Mouse (Mus musculus) heart, postnatal 36 days (tissue): ENCODE data around the gene Lamtor3. TPM values are rescaled to one million over a fixed set of nuclear protein-coding genes. Genes with fewer than 3 reads are reported as not detected.
A peak's percentile ranks its signal among the peaks of the same experiment; 100 is the strongest.
"Not testable (repeated sequence)": the region's sequence is repeated elsewhere in the genome, so short reads cannot be mapped to it uniquely, and the experiment has no call there.

ENCODE experiments used
- DNase-seq, 2 experiments: peaks; one replicate each; pipeline ENCODE4 v3.0.0; 2021 to 2022
- intact Hi-C: fragments of 180-260 bp; cut with DNase I; formaldehyde crosslinking; loops from one replicate; pipeline ENCODE4 v1.15.1; 2025
- total RNA-seq, 2 experiments: library from RNA; stranded (reverse); gene quantifications; 2 replicates each; pipeline ENCODE4 v1.2.3; 2021

Lamtor3 gene
- total RNA-seq = 10 to 100 TPM; 91.1 to 93.8 TPM

DNA sequence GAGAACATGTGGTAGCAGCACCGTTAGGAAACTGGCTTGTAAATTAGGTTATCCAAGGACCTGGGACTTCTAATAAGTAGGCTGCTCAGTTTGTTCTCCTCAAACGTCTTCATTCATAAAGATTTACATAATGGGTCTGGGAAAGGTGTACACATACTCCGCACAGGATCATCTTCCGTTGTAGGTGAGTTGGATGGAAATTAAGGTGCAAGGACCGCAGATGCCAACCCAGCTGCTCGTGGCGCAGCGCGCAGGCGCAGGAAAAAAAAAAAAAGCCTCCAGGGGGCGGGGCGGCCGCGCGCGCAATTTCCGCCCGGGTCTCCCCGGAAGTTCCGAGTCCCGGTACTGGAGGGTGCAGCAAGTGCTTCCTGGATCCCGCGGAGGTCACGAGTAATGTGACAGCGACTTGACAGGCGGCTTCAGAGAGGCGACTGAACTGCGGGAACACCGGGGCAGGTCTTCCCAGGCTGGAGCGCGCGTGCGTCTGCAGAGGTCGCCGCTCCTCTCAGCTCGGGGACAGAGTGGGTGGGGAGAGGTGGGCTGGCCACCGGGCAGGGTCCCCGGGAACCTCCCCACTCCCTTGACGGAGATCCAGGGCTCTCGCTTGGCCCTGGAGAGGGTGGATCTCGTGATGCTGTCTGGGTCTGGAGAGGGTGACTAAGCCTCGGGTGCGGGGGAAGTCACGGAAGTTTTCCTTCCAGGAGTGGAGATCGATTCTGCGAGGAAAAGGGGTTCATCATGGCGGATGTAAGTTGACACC lies at the start of gene Lamtor3:
TSS of gene Lamtor3 (plus strand) at position 335 of the 760 bp plus-strand sequence.
- intact Hi-C loops = loop anchor here (1.0 to 10.0 kb wide), 3 partner anchors 51 to 526 kb away; partner anchors contain the start of genes Adh5, Dnajb14 and Mttp
- peak; percentile 83 to 86 for DNase-seq

GRCm38 (mm10) chr3:137869395-137869794 lies 48.9 kb upstream of the Lamtor3 start:
- intact Hi-C loops = loop anchor here (5.0 kb wide), 2 partner anchors 198 to 573 kb away; partner anchors contain the start of genes 1110002E22Rik, Adh5 and Gm5105
- DNase-seq = no peak

- intact Hi-C loops = no loop called here
- DNase-seq = no peak
Observed at GRCm38 (mm10) chr3:137879313-137879712, 39.0 kb upstream of the Lamtor3 start.

GRCm38 (mm10) chr3:137880109-137880748 lies 38.1 kb upstream of the Lamtor3 start:
- no peak for DNase-seq

DNA sequence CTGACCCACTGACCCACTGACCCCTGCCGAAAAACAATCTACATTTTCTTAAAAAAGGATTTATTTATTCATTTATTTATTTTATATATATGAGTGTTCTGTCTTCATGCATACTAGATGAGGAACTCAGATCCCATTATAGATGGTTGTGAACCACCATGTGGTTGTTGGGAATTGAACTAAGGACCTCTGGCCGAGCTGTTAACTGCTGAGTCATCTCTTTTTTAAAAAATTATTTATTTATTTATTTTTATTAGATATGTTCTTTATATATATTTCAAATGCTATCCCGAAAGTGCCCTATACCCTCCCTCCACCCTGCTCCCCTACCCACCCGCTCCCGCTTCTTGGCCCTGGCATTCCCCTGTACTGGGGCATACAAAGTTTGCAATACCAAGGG lies 37.2 kb upstream of the Lamtor3 start:
- intact Hi-C loops = no loop called here
- DNase-seq = no peak

More at GRCm38 (mm10) chr3:137880109-137880748, 38.1 kb upstream of the Lamtor3 start:
- intact Hi-C loops = no loop called here

- intact Hi-C loops = no loop called here
- DNase-seq = no peak
Observed at GRCm38 (mm10) chr3:137887961-137888360, 30.3 kb upstream of the Lamtor3 start.

DNA sequence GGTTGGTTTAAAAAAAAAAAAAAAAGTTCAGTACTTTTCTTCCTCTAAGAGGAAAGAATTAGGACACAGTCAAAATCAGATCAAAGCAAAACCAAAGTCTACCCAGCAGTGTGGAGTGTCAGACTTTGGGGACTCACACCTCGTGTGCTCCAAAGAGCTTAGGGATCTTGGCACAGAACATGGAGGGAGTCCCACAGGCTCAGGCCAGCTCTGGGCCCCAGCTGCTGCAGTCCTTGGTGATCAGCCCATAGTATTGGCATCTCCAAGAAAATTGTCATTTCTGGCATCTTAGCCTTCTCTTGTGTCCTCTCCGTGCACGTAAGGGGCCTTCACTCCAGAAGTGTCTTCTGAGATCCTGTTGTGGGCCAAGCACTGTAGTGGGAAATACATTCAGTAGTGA lies 27.2 kb upstream of the Lamtor3 start:
- no peak for DNase-seq
- intact Hi-C loops = loop anchor here (10.0 kb wide), 1 partner anchor 116 kb away; no protein-coding TSS in a partner anchor

GRCm38 (mm10) chr3:137892118-137892517 lies 26.2 kb upstream of the Lamtor3 start:
- DNase-seq = no peak
- intact Hi-C loops = loop anchor here (10.0 kb wide), 1 partner anchor 117 kb away; no protein-coding TSS in a partner anchor

DNA sequence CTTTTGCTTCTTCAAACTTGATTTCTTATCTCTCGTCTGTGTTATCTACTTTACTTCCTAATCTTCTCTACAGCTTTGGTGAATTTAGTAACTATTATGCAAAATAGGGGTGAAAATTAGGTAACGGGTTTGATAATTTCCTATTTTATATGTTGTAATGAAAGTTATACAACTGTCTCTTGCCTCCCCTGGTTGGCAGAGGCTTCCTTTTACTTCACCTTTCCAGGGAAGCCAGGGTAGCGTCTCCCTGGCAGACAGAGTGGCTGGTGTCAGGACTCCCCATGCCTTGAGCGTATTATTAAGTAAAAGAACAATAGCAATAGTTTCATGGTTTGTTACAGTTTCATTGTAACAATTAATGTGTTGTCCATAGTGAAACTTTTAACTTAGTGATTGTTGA lies 24.5 kb upstream of the Lamtor3 start:
- no peak for DNase-seq
- intact Hi-C loops = loop anchor here (10.0 kb wide), 1 partner anchor 119 kb away; no protein-coding TSS in a partner anchor

DNA sequence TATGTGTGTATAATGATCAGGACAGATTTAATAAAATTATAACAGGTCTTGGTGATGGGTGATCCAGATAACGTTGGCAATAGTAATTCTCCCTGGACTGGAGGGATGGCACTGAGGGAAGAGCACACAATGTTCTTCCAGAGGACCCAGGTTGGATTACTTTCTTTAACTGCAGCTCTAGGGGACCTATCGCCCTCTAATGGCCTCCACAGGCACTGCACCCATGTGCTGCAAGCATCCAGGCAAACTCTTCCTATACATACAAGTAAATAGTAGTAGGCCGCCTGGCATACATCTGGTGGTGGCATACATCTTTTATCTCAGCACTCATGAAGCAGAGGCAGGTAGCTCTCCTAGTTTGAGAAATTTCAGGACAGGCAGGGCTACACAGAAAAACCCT lies 23.1 kb upstream of the Lamtor3 start:
- intact Hi-C loops = loop anchor here (10.0 kb wide), 1 partner anchor 120 kb away; no protein-coding TSS in a partner anchor
- no peak for DNase-seq

- DNase-seq = no peak
- intact Hi-C loops = loop anchor here (10.0 kb wide), 1 partner anchor 122 kb away; no protein-coding TSS in a partner anchor
Observed at GRCm38 (mm10) chr3:137896386-137896785, 21.9 kb upstream of the Lamtor3 start.

DNA sequence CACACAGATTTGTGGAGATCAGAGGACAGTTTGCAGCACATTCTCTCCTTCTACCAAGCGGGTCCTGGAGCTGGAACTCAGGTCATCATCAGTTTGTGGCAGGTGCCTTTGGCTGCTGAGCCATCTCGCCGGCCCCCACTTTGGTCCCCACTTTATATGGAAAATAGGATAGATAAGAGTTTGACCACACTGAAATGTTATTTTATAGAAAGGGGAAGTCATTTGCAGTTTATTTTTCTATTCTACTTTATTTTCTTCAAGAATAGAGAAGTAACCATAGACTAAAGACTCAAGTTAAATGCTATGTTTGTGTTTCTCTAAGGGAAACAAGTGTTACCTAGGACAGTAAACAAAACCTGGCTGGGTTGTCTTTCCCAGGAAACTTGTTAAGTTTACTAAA lies 21.4 kb upstream of the Lamtor3 start:
- intact Hi-C loops = loop anchor here (10.0 kb wide), 1 partner anchor 122 kb away; no protein-coding TSS in a partner anchor
- DNase-seq = no peak

DNA sequence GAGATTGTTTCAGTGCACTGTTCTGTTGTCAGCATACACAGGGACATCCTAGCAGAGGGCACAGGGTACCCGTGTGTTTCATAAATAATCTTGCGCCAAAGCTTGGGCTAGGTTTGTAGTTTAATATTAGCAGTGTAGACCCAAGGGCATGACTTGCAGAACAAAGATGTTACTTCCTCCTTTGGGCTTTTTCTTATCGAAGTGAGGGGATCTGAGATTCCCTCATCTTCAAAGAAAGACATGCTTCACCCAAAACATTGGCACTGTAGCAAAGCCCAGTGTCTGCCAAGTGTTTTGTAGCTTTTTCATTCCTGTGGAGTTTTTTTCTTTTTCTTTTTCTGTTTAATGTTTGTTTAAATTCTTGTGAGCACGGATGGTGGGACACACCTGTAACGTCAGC lies 20.6 kb upstream of the Lamtor3 start:
- intact Hi-C loops = loop anchor here (10.0 kb wide), 1 partner anchor 123 kb away; no protein-coding TSS in a partner anchor
- DNase-seq = no peak

GRCm38 (mm10) chr3:137900149-137900548 lies 18.2 kb upstream of the Lamtor3 start:
- no peak for DNase-seq
- intact Hi-C loops = no loop called here

GRCm38 (mm10) chr3:137913093-137913492 lies 5.2 kb upstream of the Lamtor3 start:
- intact Hi-C loops = loop anchor here (10.0 kb wide), 1 partner anchor 532 kb away; the partner anchor contains the start of gene Adh5
- DNase-seq = no peak

DNA sequence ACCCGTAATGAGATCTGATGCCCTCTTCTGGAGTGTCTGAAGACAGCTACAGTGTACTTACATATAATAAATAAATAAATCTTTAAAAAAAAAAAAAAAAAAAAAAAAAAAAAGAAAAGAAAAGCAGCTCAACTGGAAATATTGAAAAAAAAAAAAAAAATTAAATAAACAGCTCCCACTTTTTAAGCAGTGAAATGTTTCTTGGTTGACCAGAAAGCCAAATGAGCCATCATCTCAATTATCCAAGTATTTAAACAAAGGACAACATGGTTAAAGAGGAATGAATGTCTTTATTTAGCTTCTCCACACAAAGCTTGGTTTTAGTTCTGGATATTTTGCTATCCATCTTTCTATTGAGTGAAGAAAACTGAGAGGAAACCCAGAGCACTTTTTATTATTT lies 3.7 kb upstream of the Lamtor3 start:
- intact Hi-C loops = loop anchor here (10.0 kb wide), 1 partner anchor 530 kb away; the partner anchor contains the start of gene Adh5
- DNase-seq = not testable (repeated sequence)

DNA sequence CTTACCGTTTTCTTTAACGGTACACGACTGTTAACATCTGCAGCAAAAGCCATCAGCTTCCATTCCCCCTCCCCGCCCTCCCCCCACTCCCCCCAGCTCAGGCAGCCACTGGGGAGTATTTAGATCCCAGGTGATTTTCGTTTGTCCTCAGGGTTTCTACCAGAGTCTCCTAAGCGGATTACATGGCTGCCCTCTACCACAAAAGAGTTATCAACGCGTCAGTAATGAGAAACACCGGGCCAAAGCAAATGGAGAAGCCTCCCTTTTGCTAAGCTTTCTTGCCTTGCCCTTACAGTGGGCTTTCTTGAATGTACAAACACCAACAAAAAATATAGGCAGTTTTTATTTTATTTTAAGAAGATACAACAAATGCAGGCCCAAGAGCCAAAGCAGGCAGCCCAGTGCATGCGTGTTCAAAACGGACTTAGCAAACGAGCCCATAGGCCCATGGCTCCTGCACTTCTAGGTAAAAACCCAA lies 573 bp upstream of the Lamtor3 start:
- intact Hi-C loops = loop anchor here (1.0 to 10.0 kb wide), 3 partner anchors 50 to 527 kb away; partner anchors contain the start of genes Adh5, Dnajb14 and Mttp
- DNase-seq = no peak

DNA sequence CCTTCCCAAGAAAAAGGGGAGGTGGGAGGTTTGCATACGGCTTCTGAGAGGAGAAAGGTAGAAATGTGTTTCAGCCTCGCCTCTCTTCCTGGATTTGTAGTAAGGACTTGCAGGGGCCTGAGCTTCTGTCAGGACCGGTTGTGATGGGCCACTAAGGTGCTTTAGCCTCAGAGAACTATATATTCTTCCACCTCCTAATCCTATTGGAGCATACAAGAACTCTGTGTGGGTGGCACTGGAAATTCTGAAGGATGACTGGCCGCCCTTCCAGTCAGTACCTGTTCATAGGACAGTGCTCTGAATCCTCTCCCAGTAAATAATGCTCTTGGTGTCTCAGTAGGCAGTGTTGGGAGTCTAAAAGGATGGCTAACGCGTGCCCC lies 616 bp downstream of the Lamtor3 start:
- intact Hi-C loops = loop anchor here (1.0 to 10.0 kb wide), 3 partner anchors 52 to 526 kb away; partner anchors contain the start of genes Adh5, Dnajb14 and Mttp
- no peak for DNase-seq

- intact Hi-C loops = loop anchor here (2.0 to 10.0 kb wide), 2 partner anchors 225 to 525 kb away; partner anchors contain the start of genes Adh5 and Mttp
- no peak for DNase-seq
Observed at GRCm38 (mm10) chr3:137919398-137919797, 1.1 kb downstream of the Lamtor3 start.

GRCm38 (mm10) chr3:137920594-137920993 lies 2.3 kb downstream of the Lamtor3 start:
- intact Hi-C loops = no loop called here
- no peak for DNase-seq

GRCm38 (mm10) chr3:137927010-137927409 lies 8.7 kb downstream of the Lamtor3 start:
- DNase-seq = no peak
- intact Hi-C loops = no loop called here
